Mouse (Mus musculus) heart, adult 2 months (tissue): ENCODE measurements around the gene Slc27a2. TPM values are rescaled to one million over a fixed set of nuclear protein-coding genes. Genes with fewer than 3 reads are reported as not detected.
"Not testable (repeated sequence)": the region's sequence is repeated elsewhere in the genome, so short reads cannot be mapped to it uniquely, and the experiment has no call there.

Experiments
- DNase-seq, 2 experiments: peaks; one replicate each; pipeline ENCODE4 v3.0.0; 2021
- H3K27ac ChIP-seq: fragments of 200-600 bp; 2 replicates; pipeline ENCODE4 v1.8.1; 2022
- H3K27me3 ChIP-seq: fragments of 200-500 bp; 2 replicates; pipeline ENCODE4 v1.6.1; 2012; ENCODE audit warnings: mild to moderate bottlenecking, low read length, inconsistent platforms, mixed read lengths; ENCODE audit not compliant: control insufficient read depth, insufficient read depth
- H3K36me3 ChIP-seq: fragments of 200-500 bp; 2 replicates; pipeline ENCODE4 v1.6.1; 2012; ENCODE audit warnings: low read length, inconsistent platforms; ENCODE audit not compliant: control insufficient read depth, insufficient read depth
- H3K4me1 ChIP-seq: fragments of 200-500 bp; 2 replicates; pipeline ENCODE4 v1.6.1; 2011; ENCODE audit warnings: low read length; ENCODE audit not compliant: control insufficient read depth, insufficient read depth
- H3K4me3 ChIP-seq: fragments of 200-600 bp; 2 replicates; pipeline ENCODE4 v1.8.1; 2022
- H3K79me2 ChIP-seq: fragments of 200-500 bp; replicated peaks from 2 replicates; pipeline ENCODE4 v1.6.1; 2012; ENCODE audit warnings: mild to moderate bottlenecking, inconsistent platforms, low read length, moderate library complexity, mixed read lengths; ENCODE audit not compliant: control insufficient read depth, insufficient read depth
- H3K9ac ChIP-seq: fragments of 200-500 bp; 2 replicates; pipeline ENCODE4 v1.6.1; 2012; ENCODE audit warnings: low read depth, mild to moderate bottlenecking, control low read depth, inconsistent platforms, low read length, mixed read lengths
- CTCF ChIP-seq: fragments of 200-600 bp; IDR thresholded peaks from 2 replicates; pipeline ENCODE4 v1.8.1; 2022; ENCODE audit warnings: antibody characterized with exemption, mild to moderate bottlenecking, moderate library complexity
- EP300 ChIP-seq: fragments of 200-500 bp; IDR thresholded peaks from 2 replicates; pipeline ENCODE4 v1.6.1; 2011; ENCODE audit warnings: low read depth, low read length, control low read depth; ENCODE audit not compliant: insufficient read depth
- POLR2A ChIP-seq: fragments of 200-500 bp; IDR thresholded peaks from 2 replicates; pipeline ENCODE4 v1.6.1; 2011; ENCODE audit warnings: mild to moderate bottlenecking, low read depth, low read length, control low read depth; ENCODE audit not compliant: insufficient read depth
- WGBS: fragments of 180-500 bp; shearing (Covaris S2); methylation state at CpG from one replicate; pipeline ENCODE4 v1.1.7; 2018; 5-methylcytosine and 5-hydroxymethylcytosine counted together
- intact Hi-C: fragments of 180-260 bp; cut with DNase I; formaldehyde crosslinking; loops from one replicate; pipeline ENCODE4 v1.15.1; 2025
- polyA plus RNA-seq: library from polyadenylated mRNA; depleted of rRNA; stranded (reverse); fragments of >200 nt; gene quantifications from 2 replicates; pipeline ENCODE4 v1.2.3, GENCODE M21; 2012
- total RNA-seq, 2 experiments: library from RNA; stranded (reverse); gene quantifications; 2 replicates each; pipeline ENCODE4 v1.2.3; 2021

Slc27a2 gene
- total and polyA plus RNA-seq, 3 experiments: 0.64 to 1.8 (median 0.78) TPM

- H3K27me3 ChIP-seq: no peaks in the 10 kb centered on the region
- H3K36me3 ChIP-seq: no peaks in the 10 kb centered on the region
- no peak overlapping the region for H3K9ac ChIP-seq
- WGBS: 80% methylated on average over 14 of the region's 14 CpGs
- peaks cover 12% of the 10 kb centered on the region for H3K4me1 ChIP-seq
- H3K27ac ChIP-seq: no peak overlapping the region
- no peaks in the 10 kb centered on the region for H3K79me2 ChIP-seq
- TF ChIP-seq POLR2A (no peak), EP300 (no peak), CTCF (no peak)
- H3K4me3 ChIP-seq: no peak overlapping the region
- no peak for DNase-seq
- intact Hi-C loops: no loop called here
Measured at GRCm38 (mm10) chr2:126601918-126602600, 49.9 kb downstream of the Slc27a2 start.

- peak in 1 of 2 experiments; percentile 26 for DNase-seq
- H3K9ac ChIP-seq: no peak overlapping the region
- peaks cover 9% of the 10 kb centered on the region for H3K4me1 ChIP-seq
- H3K27ac ChIP-seq: no peak overlapping the region
- no peaks in the 10 kb centered on the region for H3K36me3 ChIP-seq
- intact Hi-C loops: no loop called here
- no peak for TF ChIP-seq POLR2A
- TF ChIP-seq CTCF: no peak
- no peak for TF ChIP-seq EP300
- no peak overlapping the region for H3K4me3 ChIP-seq
- 44% methylated on average over 15 of the region's 15 CpGs for WGBS
- no peaks in the 10 kb centered on the region for H3K27me3 ChIP-seq
- H3K79me2 ChIP-seq: no peaks in the 10 kb centered on the region
Measured at GRCm38 (mm10) chr2:126606061-126606687, 54.0 kb downstream of the Slc27a2 start.

GRCm38 (mm10) chr2:126606688-126607062 is 54.5 kb downstream of the Slc27a2 start:
- WGBS: 27% methylated on average over 4 of the region's 4 CpGs

GRCm38 (mm10) chr2:126607553-126608203 is 55.5 kb downstream of the Slc27a2 start:
- DNase-seq: peak; percentile 36 to 40
- H3K4me3 ChIP-seq: peak overlapping the region; percentile 20; the same call in 1 of the 2 replicates
- WGBS: 26% methylated on average over 10 of the region's 10 CpGs
- no peaks in the 10 kb centered on the region for H3K27me3 ChIP-seq
- peak overlapping the region; percentile 71 for H3K27ac ChIP-seq
- peak overlapping the region; percentile 41 for H3K9ac ChIP-seq
- no peaks in the 10 kb centered on the region for H3K79me2 ChIP-seq
- intact Hi-C loops: no loop called here
- H3K4me1 ChIP-seq: peaks cover 9% of the 10 kb centered on the region
- TF ChIP-seq CTCF (peak; percentile 14), EP300 (no peak), POLR2A (peak; percentile 73; the same call in 1 of the 2 replicates)
- H3K36me3 ChIP-seq: no peaks in the 10 kb centered on the region

More at GRCm38 (mm10) chr2:126606688-126607062, 54.5 kb downstream of the Slc27a2 start:
- H3K4me1 ChIP-seq: peaks cover 9% of the 10 kb centered on the region
- intact Hi-C loops: no loop called here
- DNase-seq: no peak
- no peaks in the 10 kb centered on the region for H3K79me2 ChIP-seq
- TF ChIP-seq CTCF (no peak), POLR2A (no peak), EP300 (no peak)
- H3K27me3 ChIP-seq: no peaks in the 10 kb centered on the region
- H3K27ac ChIP-seq: no peak overlapping the region
- no peak overlapping the region for H3K4me3 ChIP-seq
- H3K9ac ChIP-seq: no peak overlapping the region
- H3K36me3 ChIP-seq: no peaks in the 10 kb centered on the region

- H3K27me3 ChIP-seq, DNase-seq, H3K4me1 ChIP-seq, H3K9ac ChIP-seq, H3K27ac ChIP-seq, intact Hi-C loops, H3K79me2 ChIP-seq, H3K4me3 ChIP-seq, H3K36me3 ChIP-seq: not testable (repeated sequence)
- 47% methylated on average over 12 of the region's 12 CpGs for WGBS
Measured at GRCm38 (mm10) chr2:126609600-126609999, 57.4 kb downstream of the Slc27a2 start.

- no peak for TF ChIP-seq POLR2A
- no peak for TF ChIP-seq CTCF
- TF ChIP-seq EP300: no peak
- H3K9ac ChIP-seq: no peak overlapping the region
- WGBS: 97% methylated on average over 3 of the region's 3 CpGs
Measured at GRCm38 (mm10) chr2:126615355-126615754, 63.1 kb downstream of the Slc27a2 start.

More at GRCm38 (mm10) chr2:126615355-126615754, 63.1 kb downstream of the Slc27a2 start:
- Histone ChIP-seq H3K79me2 (no peaks in the 10 kb centered on the region), H3K4me1 (peaks cover 3% of the 10 kb centered on the region), H3K27ac (no peak overlapping the region), H3K4me3 (no peak overlapping the region), H3K27me3 (no peaks in the 10 kb centered on the region), H3K36me3 (no peaks in the 10 kb centered on the region)
- intact Hi-C loops: no loop called here
- DNase-seq: no peak
